Mouse (Mus musculus) erythroid progenitor cell, adult 5-6 weeks (primary cell): ENCODE results near the gene Nrn1l. TPM values are rescaled to one million over a fixed set of nuclear protein-coding genes. Genes with fewer than 3 reads are reported as not detected.

ENCODE experiments used
- ATAC-seq: replicated peaks from 2 replicates; pipeline ENCODE4 v1.8.0; 2016; ENCODE audit warnings: moderate number of reproducible peaks, mild to moderate bottlenecking, moderate TSS enrichment, inconsistent platforms; ENCODE audit not compliant: poor library complexity, low FRiP score, severe bottlenecking
- total RNA-seq, 2 experiments: library from RNA; stranded (forward) in 1 of 2; stranded (reverse) in 1 of 2; fragments of 150-400 nt in 1 of 2; fragments of 186-747, 209-891 nt in 1 of 2; gene quantifications; 2 replicates each; pipeline versions ENCODE4 v1.2.3 to v1.2.4; 2015 to 2017; ENCODE audit warnings: low replicate concordance in 2 of 2

The Nrn1l gene
- total RNA-seq, 2 experiments from 2014 or later = not detected

DNA sequence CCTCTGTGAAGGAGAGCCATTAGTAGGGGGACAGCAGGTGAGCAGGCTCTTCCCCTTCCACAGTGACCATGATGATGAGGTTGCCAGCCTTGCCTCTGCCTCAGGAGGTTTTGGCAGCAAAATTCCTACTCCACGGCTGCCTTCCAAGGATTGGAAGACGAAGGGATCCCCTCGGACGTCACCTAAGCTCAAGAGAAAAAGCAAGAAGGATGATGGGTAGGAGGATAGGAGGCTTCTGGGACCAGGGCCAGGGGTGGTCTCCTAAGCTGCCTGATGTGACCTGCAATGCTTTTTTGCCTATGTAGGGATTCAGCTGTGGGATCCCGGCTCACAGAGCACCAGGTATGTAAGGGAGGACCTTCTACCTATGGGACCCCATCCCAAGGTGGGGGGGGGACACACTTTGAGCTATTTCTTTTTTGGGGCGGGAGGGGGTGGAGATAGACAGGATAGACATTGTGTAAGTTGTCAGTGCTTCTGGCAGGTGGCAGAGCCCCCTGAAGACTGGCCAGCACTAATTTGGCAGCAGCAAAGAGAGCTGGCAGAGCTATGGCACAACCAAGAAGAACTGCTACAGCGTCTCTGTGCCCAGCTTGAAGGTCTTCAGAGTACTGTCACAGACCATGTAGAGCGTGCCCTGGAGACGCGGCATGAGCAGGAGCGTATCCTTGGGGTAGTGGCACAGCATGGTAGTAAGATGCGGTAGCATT is 3.5 kb upstream of the Nrn1l start:
- ATAC-seq = no peak

- no peak for ATAC-seq
These were observed 2.5 kb upstream of the Nrn1l start for GRCm38 (mm10) chr8:105890870-105891269.

GRCm38 (mm10) chr8:105892432-105892831 is 935 bp upstream of the Nrn1l start:
- no peak for ATAC-seq

- ATAC-seq = no peak
These were observed 4.6 kb downstream of the Nrn1l start for GRCm38 (mm10) chr8:105897801-105898480.

GRCm38 (mm10) chr8:105900180-105900940 is 7.0 kb downstream of the Nrn1l start, which contains the start of gene Pskh1:
Gene Pskh1 (plus strand): TSS chr8:105900441.
- peak; percentile 93 for ATAC-seq

DNA sequence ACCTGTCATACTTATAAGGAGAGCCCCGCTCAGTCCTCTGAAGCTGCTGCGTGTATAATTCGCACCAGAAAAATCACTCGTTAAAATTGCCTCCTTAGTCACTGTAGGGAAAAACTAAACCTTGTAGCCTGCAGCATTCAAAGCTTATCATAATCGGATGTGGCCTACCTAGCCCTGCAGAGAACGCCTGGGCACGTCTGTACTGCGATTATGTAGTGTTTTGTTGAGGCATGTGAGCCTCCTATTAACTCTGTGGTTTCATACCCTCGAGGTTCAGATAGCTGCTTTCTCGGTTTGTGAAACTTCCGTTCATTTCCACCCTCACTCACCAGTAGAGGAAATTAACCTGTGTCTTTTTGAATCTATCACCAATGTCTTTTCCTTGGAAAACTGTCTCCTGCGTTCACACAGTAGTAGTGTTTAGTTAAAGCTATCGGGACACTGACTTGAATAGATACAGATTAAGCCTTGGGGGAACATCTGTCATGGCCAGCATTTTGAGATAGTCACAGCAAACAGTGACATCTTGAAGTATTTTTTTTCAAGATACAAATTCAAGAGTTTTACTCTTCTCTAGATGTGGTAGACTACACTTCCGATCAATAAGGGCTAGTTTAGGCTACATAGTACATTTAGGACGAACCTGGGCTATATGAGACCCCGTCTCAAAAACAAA is 7.7 kb downstream of the Nrn1l start:
- ATAC-seq = peak; percentile 54

DNA sequence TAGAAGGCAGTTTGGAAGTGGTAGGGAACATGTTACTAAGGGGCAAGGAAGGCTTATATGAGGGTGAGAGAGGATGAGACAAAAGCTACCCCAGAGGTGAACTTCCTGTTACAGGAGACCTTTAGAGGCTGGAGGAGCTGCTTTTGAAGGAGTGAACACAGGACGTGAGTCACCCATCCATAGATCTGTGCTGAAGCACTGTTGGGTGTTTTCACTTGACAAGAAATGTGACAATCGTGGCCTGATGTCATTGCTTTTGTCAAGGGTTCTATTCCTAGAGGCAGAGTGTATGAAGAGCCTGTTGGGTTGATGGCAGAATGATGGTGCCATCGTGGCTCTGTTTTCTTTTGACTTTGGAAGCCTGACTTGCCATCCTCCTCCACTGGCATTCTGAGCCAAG is 26.0 kb downstream of the Nrn1l start:
- ATAC-seq = no peak

- ATAC-seq = no peak
These were observed 31.8 kb downstream of the Nrn1l start for GRCm38 (mm10) chr8:105925123-105925522.

- ATAC-seq = peak; percentile 73
These were observed 37.2 kb downstream of the Nrn1l start for GRCm38 (mm10) chr8:105930602-105931001.

DNA sequence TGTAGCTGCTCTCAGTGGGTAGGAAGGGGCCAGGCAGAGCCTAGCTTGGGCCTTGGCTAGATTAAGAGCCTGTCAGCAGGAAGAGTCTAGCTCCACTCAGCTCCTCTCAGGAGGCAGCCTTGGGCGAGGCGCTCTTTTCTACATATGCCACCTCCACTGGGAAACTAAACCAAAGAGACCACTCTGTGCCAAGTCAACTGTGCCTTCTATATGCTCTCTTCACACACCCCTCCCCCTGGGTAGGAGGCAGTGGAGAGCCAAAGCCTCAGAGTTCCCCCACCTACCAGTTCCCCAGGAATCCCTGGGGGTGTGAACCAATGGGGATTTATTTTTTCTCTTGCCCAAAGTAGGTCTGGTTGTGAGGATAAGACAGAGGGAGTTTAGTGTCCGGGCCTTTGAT is 37.9 kb downstream of the Nrn1l start:
- ATAC-seq = no peak

DNA sequence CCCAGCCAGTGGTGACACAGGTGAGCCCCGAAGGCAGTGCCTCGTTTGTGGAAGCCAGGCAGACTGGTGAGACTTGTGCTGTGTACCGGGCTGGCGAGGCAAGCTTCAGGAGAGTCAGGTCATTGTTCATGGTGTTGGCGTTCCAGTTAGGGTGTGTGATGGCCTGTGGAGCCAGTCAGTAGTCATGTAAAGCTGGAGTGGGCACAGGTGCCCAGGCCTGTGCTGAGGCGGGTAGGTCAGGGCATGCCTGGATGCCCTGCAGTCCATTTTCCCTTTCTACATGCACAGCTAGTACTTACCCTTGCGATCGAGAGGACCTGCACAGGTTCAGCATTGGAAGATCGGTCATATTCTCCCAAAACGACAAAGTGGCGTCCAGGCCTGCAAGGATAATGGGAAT is 39.2 kb downstream of the Nrn1l start:
- no peak for ATAC-seq

- ATAC-seq = no peak
These were observed 40.4 kb downstream of the Nrn1l start, which contains the start of gene Ctrl for GRCm38 (mm10) chr8:105933762-105934161. Gene Ctrl (minus strand): TSS chr8:105933862.

GRCm38 (mm10) chr8:105935105-105935504 is 41.7 kb downstream of the Nrn1l start:
- no peak for ATAC-seq

- no peak for ATAC-seq
These were observed 42.7 kb downstream of the Nrn1l start for GRCm38 (mm10) chr8:105935863-105936603.

- peak; percentile 91 for ATAC-seq
These were observed 43.6 kb downstream of the Nrn1l start for GRCm38 (mm10) chr8:105936866-105937475.

DNA sequence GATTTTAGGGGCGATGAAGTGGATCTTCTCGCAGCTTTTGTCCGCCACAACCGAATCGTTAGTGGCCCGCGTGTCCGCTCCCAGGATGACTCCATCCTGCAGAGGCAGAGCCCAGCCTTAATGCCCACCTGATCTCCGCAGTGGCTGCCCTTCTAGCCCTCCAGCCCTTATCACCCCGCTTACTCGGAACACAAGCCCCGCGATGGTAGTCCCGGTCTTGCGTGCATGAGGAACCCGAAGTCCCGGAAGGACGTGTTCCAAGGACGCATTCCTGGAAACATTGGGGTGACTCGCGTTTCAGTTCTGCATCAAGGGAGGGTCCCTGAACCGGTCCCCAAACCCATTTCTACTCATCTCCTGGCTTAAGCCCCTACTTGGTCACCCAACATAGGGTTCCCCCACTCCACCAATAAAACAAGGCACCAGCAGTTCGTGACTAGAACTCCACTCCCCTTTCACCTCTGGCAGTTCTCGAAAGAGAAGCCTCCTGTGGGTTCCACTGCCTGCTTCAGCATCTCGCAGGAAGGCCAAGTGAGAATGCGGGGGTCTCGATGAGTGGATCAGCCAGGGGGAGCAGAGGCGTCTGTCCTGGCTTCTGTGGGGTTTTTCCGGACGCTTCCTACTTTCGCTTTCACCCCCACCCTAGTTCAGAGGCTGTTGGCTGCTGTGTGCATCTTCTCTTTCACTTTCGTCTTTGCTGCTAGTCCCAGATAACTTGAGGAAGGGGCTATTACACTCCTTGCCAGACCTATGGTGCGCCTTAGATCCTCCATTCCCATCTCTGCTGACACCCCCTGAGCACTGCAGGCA is 44.3 kb downstream of the Nrn1l start:
- peak; percentile 55 for ATAC-seq

DNA sequence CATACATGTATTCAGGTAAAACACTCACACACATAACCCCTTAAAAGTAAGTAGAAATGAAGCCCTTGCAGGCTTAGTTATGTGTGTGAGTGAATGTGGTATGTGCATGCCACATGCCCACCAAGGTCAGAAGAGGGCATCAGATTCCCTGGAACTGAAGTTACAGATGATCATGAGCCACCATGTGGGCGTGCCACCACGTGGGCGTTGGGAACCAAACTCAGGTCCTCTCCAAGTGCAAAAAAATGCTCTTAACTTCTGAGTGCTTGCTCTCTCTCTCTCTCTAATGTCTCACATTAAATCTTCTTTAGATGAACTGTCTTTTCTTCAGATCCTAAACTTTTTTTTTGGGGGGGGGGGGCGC is 44.9 kb downstream of the Nrn1l start, which contains the start of gene Psmb10:
TSS of gene Psmb10 (minus strand) at position 139 of the 364 bp plus-strand sequence.
- ATAC-seq = no peak

DNA sequence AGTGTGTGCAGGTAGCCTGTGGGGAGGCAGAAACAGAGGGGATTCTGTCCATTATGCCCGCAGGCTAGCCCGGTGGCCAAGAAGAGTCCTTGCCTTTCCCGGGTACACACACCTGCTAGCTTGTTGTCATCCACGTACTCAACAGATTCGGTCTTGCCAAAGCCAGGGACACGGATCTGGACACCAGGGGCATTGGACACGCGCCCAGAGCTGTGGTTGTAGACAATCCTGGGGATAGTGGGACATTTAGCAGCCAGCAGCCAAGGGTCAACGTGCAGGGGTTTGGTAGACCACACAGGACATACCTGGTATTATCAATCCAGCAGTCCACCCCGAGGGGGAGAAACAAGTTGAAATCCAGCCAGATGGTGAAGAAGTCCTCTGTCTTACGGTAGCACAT is 48.7 kb downstream of the Nrn1l start:
- ATAC-seq = no peak
